Mouse (Mus musculus) erythroblast, embryonic 14.5 days (primary cell): ENCODE data around the gene Ankrd36.

ENCODE experiments used
- GATA1 ChIP-seq: IDR thresholded peaks from 2 replicates; pipeline ENCODE4 v1.6.1; 2012; ENCODE audit warnings: low read length, inconsistent platforms, mixed read lengths
- TAL1 ChIP-seq: IDR thresholded peaks from 3 replicates; pipeline ENCODE4 v1.6.1; 2012; ENCODE audit warnings: low read length, inconsistent platforms, mixed read lengths

DNA sequence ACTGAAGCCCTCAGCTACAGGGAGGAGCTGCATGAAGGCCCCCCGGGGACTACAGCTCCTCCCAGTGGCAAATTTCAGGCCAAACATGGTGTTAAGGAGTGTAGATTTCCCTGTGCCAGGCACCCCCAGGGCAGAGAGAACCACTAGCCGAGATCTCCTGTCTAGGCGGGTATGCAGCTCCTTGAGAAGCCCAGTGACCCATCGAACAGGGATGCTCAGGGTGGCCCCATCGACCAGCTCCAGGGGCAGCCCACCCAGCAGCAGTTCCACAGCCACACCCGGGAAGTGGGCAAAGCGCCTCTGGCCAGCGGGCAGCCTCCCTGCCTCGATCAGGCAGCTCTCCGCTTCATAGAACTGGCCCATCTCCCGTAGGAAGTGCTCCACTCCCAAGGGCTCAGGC is 146.8 kb downstream of the Ankrd36 start:
- TF ChIP-seq GATA1 (no peak), TAL1 (no peak)
